Mouse (Mus musculus): ENCODE measurements around the gene Gm37240. TPM values are rescaled to one million over a fixed set of nuclear protein-coding genes. Genes with fewer than 3 reads are reported as not detected.

Gene Gm37240
- polyA plus RNA-seq, 1 experiment from 2014 or later, result 4.6 TPM

DNA sequence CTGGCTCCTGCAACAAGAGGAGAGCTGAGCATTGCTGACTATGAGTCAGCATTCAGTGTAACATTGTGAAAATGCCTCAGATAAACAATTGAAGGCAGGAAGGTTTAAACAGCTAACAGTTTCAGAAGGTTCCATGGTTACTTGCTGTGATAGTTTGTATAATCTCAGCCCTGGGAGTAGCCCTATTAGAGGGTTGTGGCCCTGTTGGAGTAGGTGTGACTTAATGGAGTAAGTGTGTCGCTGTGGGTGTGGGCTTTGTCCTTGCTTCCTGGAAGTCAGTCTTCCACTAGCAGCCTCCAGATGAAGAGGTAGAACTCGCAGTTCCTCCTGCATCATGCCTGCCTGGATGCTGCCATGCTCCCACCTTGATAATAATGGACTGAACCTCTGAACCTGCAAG lies 430.3 kb downstream of the Gm37240 start:
- H3K27me3 ChIP-seq (ENCODE audit: control insufficient read depth, insufficient read depth, low read depth, low read length), result no peaks in the 10 kb centered on the region
- 77% methylated on average over 2 of the region's 2 CpGs for WGBS
- no peaks in the 10 kb centered on the region for H3K9me3 ChIP-seq (ENCODE audit: control insufficient read depth, low read length)
- H3K27ac ChIP-seq (ENCODE audit: low read length), result no peak overlapping the region
- H3K4me2 ChIP-seq (ENCODE audit: low read depth, low read length), result no peak overlapping the region
- H3K4me1 ChIP-seq (replicated peaks; ENCODE audit: control insufficient read depth, insufficient read depth, low read length), result no peaks in the 10 kb centered on the region
- H3K9ac ChIP-seq (ENCODE audit: low read length), result no peak overlapping the region
- H3K4me3 ChIP-seq (ENCODE audit: low read length), result no peak overlapping the region
- H3K36me3 ChIP-seq (ENCODE audit: control insufficient read depth, insufficient read depth, low read length), result no peaks in the 10 kb centered on the region
- no peak for ATAC-seq (ENCODE audit: low read depth)

DNA sequence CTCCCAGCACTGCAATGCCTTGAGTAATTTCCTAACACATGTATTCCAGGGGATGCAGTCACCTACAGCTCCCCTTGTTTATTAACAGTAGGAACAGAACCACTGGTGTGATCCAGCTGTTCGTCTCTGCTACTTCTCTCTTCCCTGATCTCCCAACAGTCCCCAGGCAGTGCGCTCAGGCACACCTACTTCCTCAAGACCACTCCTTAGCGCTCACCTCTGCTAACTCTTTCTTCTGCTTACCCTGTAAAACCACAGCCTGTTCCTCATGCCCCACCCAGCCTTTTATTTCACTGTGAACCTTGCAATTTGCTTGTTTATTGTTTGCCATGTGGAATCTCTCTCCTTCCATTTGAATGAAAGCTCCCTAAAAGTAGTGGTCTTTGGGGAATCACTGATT lies 431.9 kb downstream of the Gm37240 start:
- no peak for ATAC-seq (ENCODE audit: low read depth)
- no peaks in the 10 kb centered on the region for H3K27me3 ChIP-seq (ENCODE audit: control insufficient read depth, insufficient read depth, low read depth, low read length)
- no peak overlapping the region for H3K9ac ChIP-seq (ENCODE audit: low read length)
- H3K4me1 ChIP-seq (replicated peaks; ENCODE audit: control insufficient read depth, insufficient read depth, low read length), result no peaks in the 10 kb centered on the region
- H3K36me3 ChIP-seq (ENCODE audit: control insufficient read depth, insufficient read depth, low read length), result no peaks in the 10 kb centered on the region
- H3K4me3 ChIP-seq (ENCODE audit: low read length), result no peak overlapping the region
- no peak overlapping the region for H3K27ac ChIP-seq (ENCODE audit: low read length)
- WGBS, result 70% methylated on average over 3 of the region's 3 CpGs
- no peaks in the 10 kb centered on the region for H3K9me3 ChIP-seq (ENCODE audit: control insufficient read depth, low read length)
- no peak overlapping the region for H3K4me2 ChIP-seq (ENCODE audit: low read depth, low read length)

DNA sequence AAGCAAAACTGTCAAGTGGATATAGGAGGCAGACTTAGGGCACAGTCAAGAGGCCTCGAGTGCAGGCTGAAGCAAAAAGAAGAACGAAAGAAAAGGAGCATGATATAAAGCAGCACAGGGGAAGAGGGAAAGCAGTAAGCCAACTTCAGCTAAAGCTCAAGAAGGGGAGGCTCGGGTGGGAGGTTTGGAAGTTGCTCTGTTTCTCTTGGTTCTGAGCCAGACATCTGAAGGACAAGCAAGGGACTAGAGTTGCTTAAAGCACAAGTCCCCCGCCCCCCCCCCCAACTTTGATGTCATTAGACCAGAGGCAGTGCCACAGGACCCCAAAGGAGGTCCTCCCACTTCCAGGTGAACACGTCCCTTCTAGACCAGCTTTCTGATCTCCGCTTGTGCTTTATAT lies 433.3 kb downstream of the Gm37240 start:
- H3K9me3 ChIP-seq (ENCODE audit: control insufficient read depth, low read length), result no peaks in the 10 kb centered on the region
- 63% methylated on average over 6 of the region's 6 CpGs for WGBS
- H3K27me3 ChIP-seq (ENCODE audit: control insufficient read depth, insufficient read depth, low read depth, low read length), result no peaks in the 10 kb centered on the region
- no peak for ATAC-seq (ENCODE audit: low read depth)
- H3K4me2 ChIP-seq (ENCODE audit: low read depth, low read length), result no peak overlapping the region
- H3K27ac ChIP-seq (ENCODE audit: low read length), result no peak overlapping the region
- no peak overlapping the region for H3K9ac ChIP-seq (ENCODE audit: low read length)
- no peaks in the 10 kb centered on the region for H3K36me3 ChIP-seq (ENCODE audit: control insufficient read depth, insufficient read depth, low read length)
- H3K4me1 ChIP-seq (replicated peaks; ENCODE audit: control insufficient read depth, insufficient read depth, low read length), result no peaks in the 10 kb centered on the region
- H3K4me3 ChIP-seq (ENCODE audit: low read length), result no peak overlapping the region

DNA sequence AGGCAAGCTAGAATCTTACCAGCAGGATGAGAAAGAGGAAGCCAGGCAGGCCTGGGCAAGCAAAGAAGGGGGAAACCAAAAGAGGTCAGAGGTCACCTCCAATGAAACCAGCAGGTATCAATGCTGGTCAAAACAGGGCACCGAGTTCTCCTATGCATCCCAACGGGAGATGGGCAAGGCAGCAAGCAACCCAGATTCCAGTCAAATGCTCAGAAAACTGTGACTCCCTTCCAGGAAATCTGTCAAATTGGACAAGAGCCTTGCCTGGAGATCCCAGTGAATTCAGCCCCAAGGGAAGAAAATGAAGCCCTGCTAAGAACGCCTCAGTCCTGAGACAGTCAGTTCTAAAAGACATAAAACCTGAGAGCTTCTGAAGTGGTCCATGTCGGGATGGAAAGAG lies 437.9 kb downstream of the Gm37240 start:
- Histone ChIP-seq H3K4me2 (ENCODE audit: low read depth, low read length) (no peak overlapping the region), H3K27me3 (ENCODE audit: control insufficient read depth, insufficient read depth, low read depth, low read length) (no peaks in the 10 kb centered on the region), H3K4me1 (replicated peaks; ENCODE audit: control insufficient read depth, insufficient read depth, low read length) (no peaks in the 10 kb centered on the region), H3K27ac (ENCODE audit: low read length) (no peak overlapping the region), H3K36me3 (ENCODE audit: control insufficient read depth, insufficient read depth, low read length) (no peaks in the 10 kb centered on the region), H3K9me3 (ENCODE audit: control insufficient read depth, low read length) (no peaks in the 10 kb centered on the region), H3K9ac (ENCODE audit: low read length) (no peak overlapping the region), H3K4me3 (ENCODE audit: low read length) (no peak overlapping the region)
- ATAC-seq (ENCODE audit: low read depth), result no peak
- 74% methylated on average over 4 of the region's 4 CpGs for WGBS

DNA sequence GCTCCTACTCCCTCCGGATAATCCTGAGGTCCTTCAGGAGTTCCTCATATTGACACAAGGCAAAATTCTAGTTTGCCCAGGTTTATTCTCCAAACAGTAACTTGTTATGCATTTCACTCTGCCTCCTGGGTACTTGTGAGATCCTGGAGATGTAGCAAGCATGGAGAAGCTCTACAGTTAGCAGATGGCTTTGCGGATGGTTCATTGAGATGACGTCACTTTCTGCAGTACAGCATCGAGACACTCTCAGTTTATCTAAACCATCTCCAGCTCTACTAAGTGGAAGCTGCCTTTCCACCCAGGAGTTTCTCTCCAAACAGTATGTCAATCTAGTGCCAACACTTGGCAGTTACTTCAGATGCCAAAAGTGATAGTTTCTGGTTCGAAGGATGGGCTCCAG lies 444.5 kb downstream of the Gm37240 start:
- no peak overlapping the region for H3K27ac ChIP-seq (ENCODE audit: low read length)

DNA sequence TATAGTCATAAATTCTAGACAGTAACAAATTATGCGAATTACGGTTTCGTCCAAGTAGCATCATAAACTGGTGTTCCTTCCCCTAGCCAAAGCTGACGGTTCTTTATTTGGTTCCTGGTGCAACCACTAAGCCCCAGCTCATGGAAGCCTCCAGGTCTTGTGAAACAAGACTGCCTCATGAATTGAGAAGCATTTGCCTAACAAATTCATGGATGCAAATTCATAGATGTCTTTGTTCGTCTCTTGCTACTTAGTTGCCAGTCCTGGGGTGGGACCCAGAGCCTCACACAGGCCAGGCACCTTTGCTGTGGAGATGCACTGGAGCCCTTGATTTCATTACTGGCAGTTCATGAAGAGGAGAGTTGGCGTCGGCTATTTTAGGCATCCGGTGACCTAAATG lies 445.1 kb downstream of the Gm37240 start:
- Histone ChIP-seq H3K27ac (ENCODE audit: low read length) (no peak overlapping the region), H3K9me3 (ENCODE audit: control insufficient read depth, low read length) (no peaks in the 10 kb centered on the region), H3K4me3 (ENCODE audit: low read length) (no peak overlapping the region), H3K27me3 (ENCODE audit: control insufficient read depth, insufficient read depth, low read depth, low read length) (no peaks in the 10 kb centered on the region), H3K9ac (ENCODE audit: low read length) (no peak overlapping the region), H3K36me3 (ENCODE audit: control insufficient read depth, insufficient read depth, low read length) (no peaks in the 10 kb centered on the region), H3K4me1 (replicated peaks; ENCODE audit: control insufficient read depth, insufficient read depth, low read length) (no peaks in the 10 kb centered on the region), H3K4me2 (ENCODE audit: low read depth, low read length) (no peak overlapping the region)
- no peak for ATAC-seq (ENCODE audit: low read depth)
- WGBS, result 87% methylated on average over 8 of the region's 8 CpGs

More for the DNA sequence above, 444.5 kb downstream of the Gm37240 start:
- no peak overlapping the region for H3K4me3 ChIP-seq (ENCODE audit: low read length)
- ATAC-seq (ENCODE audit: low read depth), result no peak
- no peaks in the 10 kb centered on the region for H3K4me1 ChIP-seq (replicated peaks; ENCODE audit: control insufficient read depth, insufficient read depth, low read length)
- no peaks in the 10 kb centered on the region for H3K9me3 ChIP-seq (ENCODE audit: control insufficient read depth, low read length)
- no peaks in the 10 kb centered on the region for H3K27me3 ChIP-seq (ENCODE audit: control insufficient read depth, insufficient read depth, low read depth, low read length)
- H3K36me3 ChIP-seq (ENCODE audit: control insufficient read depth, insufficient read depth, low read length), result no peaks in the 10 kb centered on the region
- WGBS, result 71% methylated on average over 5 of the region's 5 CpGs
- H3K4me2 ChIP-seq (ENCODE audit: low read depth, low read length), result no peak overlapping the region
- no peak overlapping the region for H3K9ac ChIP-seq (ENCODE audit: low read length)

DNA sequence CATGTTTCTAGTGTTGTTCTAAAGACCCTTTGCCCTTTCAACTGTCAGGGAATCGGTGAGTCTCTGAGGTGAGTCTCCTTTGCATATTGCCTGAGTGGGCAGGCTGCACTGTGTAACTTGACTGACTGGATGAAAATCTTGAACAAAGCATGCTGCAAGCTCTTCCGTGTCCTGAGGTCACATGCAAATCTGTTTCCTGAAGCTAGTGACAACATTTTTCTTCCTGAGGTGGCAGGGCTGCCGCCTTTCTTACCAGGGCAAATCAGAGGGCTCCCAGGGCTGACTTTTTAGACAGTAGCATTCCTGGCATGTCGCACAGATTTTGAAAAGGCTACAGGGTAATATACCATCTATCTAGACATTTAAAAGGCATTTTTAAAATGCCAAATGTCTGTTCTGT lies 451.9 kb downstream of the Gm37240 start:
- no peaks in the 10 kb centered on the region for H3K9me3 ChIP-seq (ENCODE audit: control insufficient read depth, low read length)
- WGBS, result 48% methylated on average over 4 of the region's 4 CpGs

DNA sequence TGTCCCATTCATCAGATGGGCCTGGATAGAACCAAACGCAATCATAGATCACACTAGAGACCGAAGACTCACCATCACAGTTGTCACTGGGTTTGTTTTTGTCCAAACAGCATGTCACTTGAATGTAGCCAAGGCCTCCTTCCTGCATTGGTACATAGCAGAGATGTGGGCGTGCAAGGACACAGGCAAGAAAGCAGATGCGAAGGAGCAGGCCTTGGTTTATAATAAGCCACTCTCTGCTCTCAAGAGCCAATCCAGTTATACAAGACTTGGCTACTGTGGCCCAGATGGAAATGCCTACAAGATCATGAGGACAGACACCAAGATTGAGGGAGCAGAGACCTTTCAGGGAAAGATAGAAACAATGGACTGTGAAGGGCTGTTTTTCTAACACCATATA lies 456.1 kb downstream of the Gm37240 start:
- H3K27me3 ChIP-seq (ENCODE audit: control insufficient read depth, insufficient read depth, low read depth, low read length), result no peaks in the 10 kb centered on the region
- H3K27ac ChIP-seq (ENCODE audit: low read length), result no peak overlapping the region
- no peak for ATAC-seq (ENCODE audit: low read depth)
- 91% methylated on average over 4 of the region's 4 CpGs for WGBS
- H3K4me2 ChIP-seq (ENCODE audit: low read depth, low read length), result no peak overlapping the region
- H3K9ac ChIP-seq (ENCODE audit: low read length), result no peak overlapping the region
- no peaks in the 10 kb centered on the region for H3K9me3 ChIP-seq (ENCODE audit: control insufficient read depth, low read length)
- H3K4me3 ChIP-seq (ENCODE audit: low read length), result no peak overlapping the region
- H3K36me3 ChIP-seq (ENCODE audit: control insufficient read depth, insufficient read depth, low read length), result no peaks in the 10 kb centered on the region
- no peaks in the 10 kb centered on the region for H3K4me1 ChIP-seq (replicated peaks; ENCODE audit: control insufficient read depth, insufficient read depth, low read length)

More for the DNA sequence above, 451.9 kb downstream of the Gm37240 start:
- Histone ChIP-seq H3K27ac (ENCODE audit: low read length) (no peak overlapping the region), H3K4me2 (ENCODE audit: low read depth, low read length) (no peak overlapping the region), H3K36me3 (ENCODE audit: control insufficient read depth, insufficient read depth, low read length) (no peaks in the 10 kb centered on the region), H3K4me1 (replicated peaks; ENCODE audit: control insufficient read depth, insufficient read depth, low read length) (no peaks in the 10 kb centered on the region), H3K27me3 (ENCODE audit: control insufficient read depth, insufficient read depth, low read depth, low read length) (no peaks in the 10 kb centered on the region), H3K9ac (ENCODE audit: low read length) (no peak overlapping the region), H3K4me3 (ENCODE audit: low read length) (no peak overlapping the region)
- no peak for ATAC-seq (ENCODE audit: low read depth)

DNA sequence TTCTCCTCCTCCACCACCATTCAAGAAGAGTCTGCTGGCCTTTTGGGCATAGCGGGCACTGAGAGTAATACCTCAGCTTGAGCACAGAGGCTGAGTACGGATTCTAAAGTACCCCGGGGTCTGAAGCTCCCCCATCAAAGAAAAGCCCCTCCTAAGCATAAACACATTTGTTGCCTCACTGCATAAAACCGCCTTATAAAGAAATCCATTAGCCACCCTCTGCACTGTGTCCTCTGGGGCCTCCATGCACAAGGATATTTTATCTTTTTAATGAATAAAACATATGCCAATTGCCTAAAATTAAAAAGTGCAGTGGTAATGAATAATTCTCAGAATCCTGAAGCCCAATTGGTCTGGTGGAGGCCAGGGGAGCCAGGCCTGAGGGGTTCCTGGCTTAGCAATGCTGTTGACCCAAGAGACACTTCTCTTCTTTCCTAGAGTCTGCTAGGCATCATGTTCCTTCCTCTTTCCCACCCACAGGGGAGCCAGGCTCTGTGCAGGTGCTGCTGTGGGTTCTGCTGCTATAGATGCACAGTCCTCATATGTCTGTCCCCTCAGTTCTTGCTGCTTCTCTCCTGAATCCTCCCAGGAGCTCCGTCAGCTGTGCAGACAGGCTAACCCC lies 463.8 kb downstream of the Gm37240 start:
- no peaks in the 10 kb centered on the region for H3K9me3 ChIP-seq (ENCODE audit: control insufficient read depth, low read length)
- H3K4me1 ChIP-seq (replicated peaks; ENCODE audit: control insufficient read depth, insufficient read depth, low read length), result no peaks in the 10 kb centered on the region
- no peak overlapping the region for H3K4me2 ChIP-seq (ENCODE audit: low read depth, low read length)
- H3K4me3 ChIP-seq (ENCODE audit: low read length), result no peak overlapping the region
- no peak for ATAC-seq (ENCODE audit: low read depth)
- no peak overlapping the region for H3K27ac ChIP-seq (ENCODE audit: low read length)
- H3K36me3 ChIP-seq (ENCODE audit: control insufficient read depth, insufficient read depth, low read length), result no peaks in the 10 kb centered on the region
- no peak overlapping the region for H3K9ac ChIP-seq (ENCODE audit: low read length)
- WGBS, result 79% methylated on average over 5 of the region's 5 CpGs
- no peaks in the 10 kb centered on the region for H3K27me3 ChIP-seq (ENCODE audit: control insufficient read depth, insufficient read depth, low read depth, low read length)

DNA sequence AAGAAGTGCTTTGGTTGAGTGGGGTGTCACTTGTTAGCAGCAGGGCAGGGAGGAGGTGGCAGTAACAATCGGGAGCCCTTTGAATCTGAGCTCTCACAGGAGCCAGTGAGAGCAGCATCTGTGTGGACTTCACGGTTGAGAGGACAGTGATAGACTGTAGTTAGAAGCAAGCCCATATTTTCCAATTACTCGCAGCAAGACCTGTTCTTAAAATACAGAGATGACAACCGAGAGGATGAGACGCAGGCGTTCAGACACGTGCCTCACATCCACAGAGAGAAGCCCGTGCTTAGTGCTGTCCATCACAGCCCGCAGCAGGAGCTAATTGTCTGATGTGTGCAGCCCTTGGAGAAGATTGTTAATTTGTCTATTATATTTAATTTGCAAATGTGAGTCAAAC lies 465.9 kb downstream of the Gm37240 start:
- ATAC-seq (ENCODE audit: low read depth), result no peak
- no peaks in the 10 kb centered on the region for H3K36me3 ChIP-seq (ENCODE audit: control insufficient read depth, insufficient read depth, low read length)
- no peak overlapping the region for H3K27ac ChIP-seq (ENCODE audit: low read length)
- no peak overlapping the region for H3K4me2 ChIP-seq (ENCODE audit: low read depth, low read length)
- no peaks in the 10 kb centered on the region for H3K9me3 ChIP-seq (ENCODE audit: control insufficient read depth, low read length)
- 87% methylated on average over 9 of the region's 9 CpGs for WGBS
- H3K4me3 ChIP-seq (ENCODE audit: low read length), result no peak overlapping the region
- H3K9ac ChIP-seq (ENCODE audit: low read length), result no peak overlapping the region
- H3K4me1 ChIP-seq (replicated peaks; ENCODE audit: control insufficient read depth, insufficient read depth, low read length), result no peaks in the 10 kb centered on the region
- H3K27me3 ChIP-seq (ENCODE audit: control insufficient read depth, insufficient read depth, low read depth, low read length), result no peaks in the 10 kb centered on the region
